ENCODE assay signal across 8 mouse cellular contexts in genomic region chr1:38767812-38768211, GRCm38 (mm10).
A peak's percentile ranks its signal among the peaks of the same experiment; 100 is the strongest.
DNase-seq lines count a peak whose midpoint lies in the region; ATAC-seq and TF ChIP-seq lines count a peak whose summit lies in the region.

No protein-coding gene starts in this region.

- no peaks in the 10 kb centered on the region for H3K4me1 ChIP-seq in cerebellum, adult 2 months (ENCODE audit: control insufficient read depth, insufficient read depth, low read length)
- H3K4me1 ChIP-seq in intestine, embryonic 16.5 days (ENCODE audit: control insufficient read depth, insufficient read depth, low read length), result peaks cover 11% of the 10 kb centered on the region
- H3K4me1 ChIP-seq in stomach, embryonic 14.5 days (ENCODE audit: control insufficient read depth, insufficient read depth, low read length), result peaks cover 26% of the 10 kb centered on the region

- no peaks in the 10 kb centered on the region for H3K27me3 ChIP-seq in cerebellum, adult 2 months (ENCODE audit: control insufficient read depth, insufficient read depth, low read length)
- no peaks in the 10 kb centered on the region for H3K27me3 ChIP-seq in intestine, embryonic 16.5 days (replicated peaks; ENCODE audit: control insufficient read depth, insufficient read depth, low read length)
- no peaks in the 10 kb centered on the region for H3K27me3 ChIP-seq in stomach, embryonic 14.5 days (ENCODE audit: control insufficient read depth, insufficient read depth, low read length)

- no peaks in the 10 kb centered on the region for H3K36me3 ChIP-seq in intestine, embryonic 16.5 days (ENCODE audit: control insufficient read depth, insufficient read depth, low read length)
- H3K36me3 ChIP-seq in stomach, embryonic 14.5 days (ENCODE audit: control insufficient read depth, insufficient read depth, low read length), result no peaks in the 10 kb centered on the region

- no peak overlapping the region for H3K4me3 ChIP-seq in cerebellum, adult 2 months (replicated peaks; ENCODE audit: insufficient read depth, low read depth, low read length)
- 0 out of 2 replicates have a peak overlapping the region, but pooled peaks have one; percentile 31 for H3K4me3 ChIP-seq in intestine, embryonic 16.5 days (ENCODE audit: low read length)
- H3K4me3 ChIP-seq in stomach, embryonic 14.5 days (ENCODE audit: low read depth, low read length), result peak overlapping the region; percentile 27

- peak overlapping the region; percentile 9; the same call in 1 of the 2 replicates for H3K4me2 ChIP-seq in intestine, embryonic 16.5 days (ENCODE audit: low read depth, low read length)
- peak overlapping the region; percentile 45 for H3K4me2 ChIP-seq in stomach, embryonic 14.5 days (replicated peaks; ENCODE audit: low read depth, low read length)

- 21% methylated on average over 11 of the region's 11 CpGs for WGBS in cerebellum, adult 2 months
- WGBS in intestine, embryonic 16.5 days, result 10% methylated on average over 11 of the region's 11 CpGs
- 10% methylated on average over 11 of the region's 11 CpGs for WGBS in stomach, embryonic 14.5 days

- peak; percentile 56 for ATAC-seq in intestine, embryonic 16.5 days
- no peak for ATAC-seq in stomach, embryonic 14.5 days (ENCODE audit: insufficient number of reproducible peaks, insufficient read depth, low FRiP score, low read depth)

- peak; percentile 20 to 53 for DNase-seq in cerebellum, adult 2 months
- no peak for DNase-seq in cerebellum, adult 9-10 months
- DNase-seq in embryo, embryonic 10.5 days (ENCODE audit: low spot score), result peak; percentile 90
- peak; percentile 40 to 62 for DNase-seq in gastrocnemius, postnatal 36 days
- peak; percentile 88 for DNase-seq in liver
- DNase-seq in naive thymus-derived CD4-positive, alpha-beta T cell, adult 2 months (ENCODE audit: low read depth), result peak; percentile 70

- H3K9me3 ChIP-seq in intestine, embryonic 16.5 days (ENCODE audit: control insufficient read depth, low read length), result no peaks in the 10 kb centered on the region
- no peaks in the 10 kb centered on the region for H3K9me3 ChIP-seq in stomach, embryonic 14.5 days (ENCODE audit: control insufficient read depth, low read depth, low read length)

- H3K27ac ChIP-seq in cerebellum, adult 2 months (ENCODE audit: insufficient read depth, low read length), result no peak overlapping the region
- H3K27ac ChIP-seq in intestine, embryonic 16.5 days (ENCODE audit: low read length), result no peak overlapping the region
- H3K27ac ChIP-seq in stomach, embryonic 14.5 days (ENCODE audit: low read length), result peak overlapping the region; percentile 87

- H3K9ac ChIP-seq in intestine, embryonic 16.5 days (ENCODE audit: low read depth, low read length), result no peak overlapping the region
- H3K9ac ChIP-seq in stomach, embryonic 14.5 days (replicated peaks; ENCODE audit: low read depth, low read length), result no peak overlapping the region; the same call in 1 of the 2 replicates

- intact Hi-C loops in gastrocnemius, postnatal 36 days (cut with DNase I), result no loop called here

- TF ChIP-seq CTCF in cerebellum, adult 2 months (IDR thresholded peaks at IDR 0.05; ENCODE audit: borderline replicate concordance, insufficient read depth, low read depth, low read length), result peak; percentile 64

- TF ChIP-seq POLR2A in cerebellum, adult 2 months (IDR thresholded peaks at IDR 0.05; ENCODE audit: borderline replicate concordance, insufficient read depth, low read length), result no peak
